Mouse (Mus musculus) frontal cortex, adult (tissue): Measurements from ENCODE around the gene Ifitm6.
"Not testable (repeated sequence)": the region's sequence is repeated elsewhere in the genome, so short reads cannot be mapped to it uniquely, and the experiment has no call there.

Source experiments
- ATAC-seq: cut with Nextera tagmentation; 2 replicates; pipeline ENCODE4 v1.9.2; 2017; ENCODE audit warnings: mild to moderate bottlenecking, moderate library complexity, mixed read lengths; ENCODE audit not compliant: low TSS enrichment

Gene Ifitm6

DNA sequence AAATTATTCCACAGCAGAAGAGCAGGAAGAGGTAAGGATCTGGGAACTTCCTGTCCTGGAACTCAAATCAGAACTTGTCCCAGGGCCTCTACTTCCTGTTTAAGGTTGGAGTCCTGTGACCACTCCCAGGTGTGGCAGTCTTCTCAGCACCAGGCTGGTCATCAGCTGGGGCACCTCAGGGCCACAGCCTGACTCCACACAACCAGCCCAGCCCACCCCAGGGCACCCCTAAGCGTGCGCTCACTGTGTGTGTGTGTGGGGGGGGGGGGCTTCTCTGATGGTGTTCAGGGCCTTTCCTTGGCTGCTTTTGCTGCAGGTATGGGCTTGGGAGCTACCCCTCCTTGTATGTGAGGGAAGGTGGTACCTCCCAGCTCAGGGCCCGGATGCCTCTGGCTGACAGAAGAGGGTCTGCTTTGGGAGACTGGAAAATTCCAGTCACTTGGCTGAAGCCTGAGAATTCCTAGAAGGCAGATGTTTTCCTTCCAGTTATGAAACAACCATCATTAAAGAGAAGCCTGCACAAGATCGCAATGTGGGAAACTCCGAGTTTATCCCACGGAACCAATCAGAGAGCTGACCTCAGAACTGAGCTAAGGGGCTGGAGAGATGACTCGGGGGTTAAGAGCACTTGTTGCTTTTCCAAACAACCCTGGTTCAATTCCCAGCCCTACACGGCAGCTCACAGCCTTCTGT is 46.1 kb downstream of the Ifitm6 start:
- no peak for ATAC-seq

DNA sequence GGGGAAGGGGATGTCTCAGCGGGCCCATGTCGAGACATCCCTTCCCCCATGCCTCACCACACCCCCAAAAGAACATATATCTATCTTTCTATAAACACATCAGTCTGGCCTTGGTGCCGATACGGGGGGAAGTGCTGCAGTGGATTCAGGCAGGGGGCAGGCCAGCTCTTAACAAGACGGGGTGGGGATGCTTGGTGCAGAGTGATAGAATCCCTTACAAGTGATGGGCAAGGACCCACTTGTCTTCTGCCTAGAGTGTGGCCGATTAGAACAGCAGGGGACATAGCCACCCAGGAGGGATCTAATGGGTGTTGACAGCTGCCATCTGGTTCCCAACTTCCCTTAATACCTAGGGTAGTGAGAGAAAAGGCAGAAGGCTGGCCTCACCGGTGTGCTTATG is 46.8 kb downstream of the Ifitm6 start:
- no peak for ATAC-seq

DNA sequence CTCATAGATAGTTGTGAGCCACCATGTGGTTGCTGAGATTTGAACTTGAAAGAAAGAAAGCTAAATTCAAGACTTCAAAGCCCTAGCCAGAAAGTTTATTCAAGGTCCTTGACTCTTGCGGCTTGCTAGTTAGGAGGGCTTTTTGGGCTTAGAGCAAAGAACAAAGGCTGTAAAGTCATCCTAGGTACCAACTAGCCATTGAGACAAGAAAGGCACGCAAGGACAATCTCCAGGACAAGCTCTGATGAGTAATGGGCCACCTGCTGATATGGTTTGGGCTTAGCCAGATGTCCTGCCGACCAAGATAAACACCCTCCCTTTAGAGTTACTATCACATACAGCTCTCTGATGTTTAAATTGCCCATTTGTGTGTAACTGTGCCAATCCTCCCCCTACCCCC is 49.0 kb downstream of the Ifitm6 start:
- ATAC-seq, result not testable (repeated sequence)

DNA sequence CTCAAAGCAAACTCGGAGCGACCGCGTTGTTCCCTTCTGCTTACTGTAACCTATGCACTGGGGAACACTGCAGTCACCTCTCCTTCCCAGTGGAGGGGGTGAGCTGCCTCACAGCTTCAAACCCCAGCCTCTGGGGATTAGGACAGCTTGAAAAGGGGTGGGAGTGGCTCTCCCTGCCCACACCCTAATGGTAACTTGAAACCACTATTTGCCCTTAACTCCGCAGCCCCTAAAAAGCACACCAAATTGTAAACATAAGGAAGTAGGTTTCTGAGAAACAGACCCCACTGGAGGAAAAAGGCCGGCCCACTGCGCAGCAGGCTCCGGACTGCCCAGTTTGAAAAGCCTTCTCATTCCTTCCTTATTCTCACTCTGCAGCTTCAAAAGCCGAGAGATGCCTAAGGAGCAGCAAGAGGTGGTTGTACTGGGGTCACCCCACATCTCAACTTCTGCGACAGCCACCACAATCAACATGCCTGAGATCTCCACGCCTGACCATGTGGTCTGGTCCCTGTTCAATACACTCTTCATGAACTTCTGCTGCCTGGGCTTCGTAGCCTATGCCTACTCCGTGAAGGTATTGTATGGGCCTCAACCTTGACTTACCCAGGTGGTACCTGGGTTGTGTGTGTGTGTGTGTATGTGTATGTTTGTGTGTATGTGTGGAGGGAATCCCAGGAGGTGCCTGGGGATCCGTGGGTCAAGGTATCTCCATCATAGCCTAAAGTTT is 49.7 kb downstream of the Ifitm6 start:
- ATAC-seq, result no peak

DNA sequence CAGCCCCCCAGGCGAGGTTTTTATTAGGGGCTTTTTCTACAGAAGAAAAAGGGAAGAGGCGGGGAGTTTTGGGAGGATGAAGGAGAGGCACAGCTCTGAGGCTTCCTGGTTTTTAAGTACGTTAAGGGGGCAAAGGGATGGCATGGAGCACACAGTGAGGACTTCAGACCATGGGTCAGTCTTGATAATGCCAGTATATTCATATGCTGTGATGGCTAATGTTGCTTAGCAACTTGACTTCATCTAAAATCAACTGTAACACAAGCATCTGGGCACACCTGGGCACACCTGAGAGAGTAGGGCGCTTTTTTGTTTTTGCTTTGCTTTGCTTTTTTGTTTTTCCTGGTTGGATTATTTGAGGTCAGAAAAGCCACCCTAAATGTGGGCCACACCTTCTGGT is 50.8 kb downstream of the Ifitm6 start, which contains the start of gene Ifitm1:
Gene Ifitm1, plus strand, starts transcription at position 301 of the 400 bp plus-strand sequence.
- ATAC-seq, result no peak
